Mouse (Mus musculus) heart, adult 18-20 months (tissue): Measurements from ENCODE around the gene ccdc198. TPM values are rescaled to one million over a fixed set of nuclear protein-coding genes. Genes with fewer than 3 reads are reported as not detected.
"Not testable (repeated sequence)": the region's sequence is repeated elsewhere in the genome, so short reads cannot be mapped to it uniquely, and the experiment has no call there.

Source experiments
- DNase-seq, 2 experiments: peaks; one replicate each; pipeline ENCODE4 v3.0.0; 2021 to 2022; ENCODE audit warnings: mixed read lengths in 1 of 2
- long read RNA-seq, 2 experiments: library from polyadenylated mRNA; stranded (forward); transcript quantifications; one replicate each; pipeline ENCODE4 v2.0.0; 2021
- total RNA-seq, 2 experiments: library from RNA; stranded (reverse); gene quantifications; 2 replicates each; pipeline ENCODE4 v1.2.3; 2021

The ccdc198 gene
- not detected for total RNA-seq
- long read RNA-seq, experiment 1, result 0 reads
- long read RNA-seq, experiment 2, result 0 reads

DNA sequence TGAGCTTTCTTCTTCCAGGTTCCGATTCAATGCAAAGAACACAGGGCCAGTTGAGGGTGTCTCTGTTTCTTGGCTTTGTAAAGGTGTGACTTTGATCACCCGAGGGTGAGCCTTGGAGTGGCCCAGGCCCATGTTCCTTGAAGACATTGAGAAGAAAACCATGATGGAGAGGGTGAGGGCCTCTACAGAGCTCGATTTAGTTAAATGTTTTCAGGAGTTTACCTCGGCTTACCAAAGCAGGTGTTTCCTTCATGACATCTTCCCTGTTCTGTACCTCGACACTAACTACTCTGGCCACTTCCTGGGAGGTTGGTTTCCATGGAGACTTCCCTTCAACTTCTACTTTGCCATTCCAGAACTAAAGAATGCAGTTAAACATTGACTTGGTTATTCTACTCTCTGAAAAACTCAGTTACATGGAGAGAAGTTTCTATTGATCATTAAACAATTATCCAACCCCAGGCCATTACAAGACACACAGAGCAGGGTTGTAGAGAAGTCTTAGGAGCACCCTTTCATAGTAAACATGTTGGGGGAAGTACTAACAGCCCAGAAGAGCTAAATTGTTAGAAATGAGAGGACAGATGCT lies at the start of gene ccdc198:
TSS of gene ccdc198 (minus strand) at position 349 of the 589 bp plus-strand sequence.
- DNase-seq, result no peak

DNA sequence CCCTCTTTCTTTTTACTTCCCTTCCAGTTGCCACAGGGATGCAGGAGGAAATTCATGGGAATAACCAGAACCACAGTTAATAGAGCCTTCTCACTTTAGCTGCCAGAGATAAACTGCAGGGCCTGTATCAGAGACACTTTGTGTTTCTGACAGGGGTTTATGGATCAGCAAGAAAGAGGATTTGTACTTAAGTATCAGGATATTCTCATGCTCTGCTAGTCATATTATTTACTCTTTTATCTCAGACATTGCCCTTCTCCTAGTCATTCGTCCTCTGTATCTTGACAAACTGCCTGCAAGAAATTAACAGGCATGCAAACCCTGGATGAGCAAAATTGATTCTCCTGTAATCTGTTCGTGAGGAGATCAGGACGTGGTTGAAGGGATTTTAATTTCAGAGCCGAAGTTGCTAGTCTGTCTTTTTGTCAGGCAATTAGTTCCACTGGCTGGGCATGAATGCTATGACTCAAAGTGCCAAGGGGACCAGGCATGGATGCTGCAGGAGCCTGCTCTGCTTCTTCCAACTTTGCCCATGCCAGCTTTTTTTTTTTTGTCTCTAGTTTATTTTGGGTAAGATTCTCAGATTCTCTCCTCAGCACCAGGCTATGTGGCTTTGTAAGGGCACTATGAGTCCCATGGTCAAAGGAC lies 48.7 kb upstream of the ccdc198 start:
- no peak for DNase-seq

DNA sequence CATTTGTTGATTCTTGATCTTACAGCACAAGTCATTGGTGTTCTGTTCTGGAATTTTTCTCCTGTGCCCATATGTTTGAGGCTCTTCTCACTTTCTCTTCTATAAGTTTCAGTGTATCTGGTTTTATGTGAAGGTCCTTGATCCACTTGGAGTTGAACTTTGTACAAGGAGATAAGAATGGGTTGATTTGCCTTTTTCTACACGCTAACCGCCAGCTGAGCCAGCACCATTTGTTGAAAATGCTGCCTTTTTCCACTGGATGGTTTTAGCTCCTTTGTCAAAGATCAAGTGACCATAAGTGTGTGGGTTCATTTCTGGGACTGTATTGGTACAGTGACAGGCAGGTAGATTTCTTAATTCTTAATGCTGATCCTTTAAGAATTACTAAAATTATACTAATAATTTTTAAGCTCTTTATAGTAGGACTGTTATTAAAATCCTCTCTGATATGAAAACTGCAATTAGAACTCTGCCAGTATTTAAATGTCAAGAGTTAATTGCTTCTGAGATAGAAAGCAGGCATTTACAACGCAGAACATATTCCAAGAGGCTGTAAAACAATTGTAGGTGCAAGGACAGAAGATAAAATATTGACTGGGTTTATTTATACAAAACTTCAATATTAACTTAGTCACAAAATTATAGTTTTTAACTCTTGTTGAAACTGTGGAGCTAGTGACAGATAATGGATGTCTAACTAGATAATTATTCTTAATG lies 44.9 kb upstream of the ccdc198 start:
- DNase-seq, result no peak

DNA sequence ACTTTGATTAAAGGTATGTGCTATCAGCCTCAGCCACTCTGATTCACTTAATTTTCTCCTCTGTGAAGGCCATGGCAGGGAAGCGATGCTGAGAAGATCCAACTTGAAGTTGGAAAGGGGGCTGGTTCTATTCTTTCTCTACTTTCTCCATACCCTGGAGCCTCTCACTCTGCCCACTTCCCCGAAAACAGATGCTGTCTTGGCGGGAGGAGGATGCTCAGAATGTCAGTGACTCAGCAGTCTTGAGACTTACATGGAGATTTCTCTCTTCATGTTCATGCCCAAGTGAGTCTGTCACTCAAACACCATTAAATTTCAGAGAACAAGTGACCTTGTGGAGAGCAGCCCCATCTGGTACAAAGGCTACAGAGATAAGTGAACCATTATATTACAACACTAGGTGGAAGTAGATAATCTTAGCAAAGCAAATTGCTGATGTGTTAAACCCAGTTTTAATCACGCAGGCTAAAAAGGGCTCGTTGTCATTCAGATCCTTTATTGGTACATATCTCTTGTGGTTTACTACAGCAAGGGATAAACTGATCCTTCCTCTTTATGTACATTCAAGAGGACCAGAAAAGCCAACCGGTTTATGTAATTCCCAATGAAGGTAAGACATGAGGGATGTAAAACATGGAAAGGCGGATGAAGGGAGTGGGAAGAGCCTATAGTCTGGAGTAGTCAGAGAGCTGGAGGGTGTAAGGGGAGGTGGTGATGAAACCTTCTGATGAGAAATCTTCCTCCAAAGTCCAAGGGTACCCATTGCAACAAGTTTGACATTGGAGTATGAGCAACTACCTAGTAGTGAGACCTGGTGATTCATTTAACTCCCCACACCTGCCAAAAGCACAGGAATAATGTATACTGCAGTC lies 38.7 kb upstream of the ccdc198 start:
- DNase-seq, result no peak

DNA sequence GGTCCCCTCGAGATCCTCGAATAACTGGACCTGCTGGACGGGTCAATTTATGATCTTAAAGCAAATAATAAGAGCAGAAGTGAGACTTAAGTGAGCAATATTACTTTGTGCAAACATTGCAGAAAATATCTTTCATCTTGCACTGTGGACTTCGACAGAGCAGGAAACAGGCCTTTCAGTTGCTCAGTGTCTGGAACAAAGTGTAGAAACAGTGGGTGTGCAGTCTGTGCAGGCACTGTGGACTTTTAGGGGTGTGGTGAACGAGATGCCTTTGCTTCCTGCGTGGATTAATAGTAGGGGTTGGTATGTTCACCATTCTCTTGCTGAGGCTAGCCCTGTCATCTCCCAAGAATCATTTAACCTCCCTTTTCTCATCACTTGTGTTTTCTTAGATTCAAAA lies 33.6 kb upstream of the ccdc198 start:
- DNase-seq, result no peak

DNA sequence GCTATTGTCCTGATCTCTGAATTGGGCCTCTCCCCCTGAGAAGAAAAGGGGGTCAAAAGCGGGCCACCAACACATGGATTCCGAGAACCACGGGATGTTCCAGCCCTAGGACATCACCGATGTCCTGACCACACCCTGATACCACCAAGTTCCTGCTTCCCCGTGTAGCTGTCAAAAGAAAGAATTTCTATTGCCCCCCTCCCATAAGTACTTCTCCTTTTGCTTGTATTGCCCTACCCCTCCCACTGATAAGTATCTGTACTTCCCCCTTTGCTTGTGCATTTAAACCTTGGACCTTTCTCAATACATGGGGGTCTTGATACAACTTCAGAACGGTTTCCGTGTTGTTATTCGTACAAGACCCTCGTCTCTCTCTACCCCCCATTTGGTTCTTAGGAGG lies 33.2 kb upstream of the ccdc198 start:
- DNase-seq, result not testable (repeated sequence)

DNA sequence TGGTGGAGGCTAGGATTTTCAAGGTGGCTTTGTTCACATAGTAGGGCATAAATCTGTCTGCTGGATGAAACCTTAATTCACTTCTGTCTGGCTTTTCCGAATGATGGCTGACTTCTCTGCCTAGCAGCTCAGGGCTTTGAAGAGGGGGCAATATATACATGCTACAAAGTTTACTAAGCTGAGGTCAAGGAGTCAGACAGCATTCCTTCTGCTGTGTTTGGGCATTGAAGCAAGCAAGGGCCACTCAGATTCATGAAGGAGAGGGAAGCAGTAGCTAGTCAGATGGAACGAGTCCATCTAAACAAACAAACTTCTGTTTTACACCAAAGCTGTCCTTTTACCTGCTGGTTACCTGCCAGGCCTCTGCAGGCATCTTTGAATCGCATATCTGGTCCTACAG lies 32.4 kb upstream of the ccdc198 start:
- no peak for DNase-seq

DNA sequence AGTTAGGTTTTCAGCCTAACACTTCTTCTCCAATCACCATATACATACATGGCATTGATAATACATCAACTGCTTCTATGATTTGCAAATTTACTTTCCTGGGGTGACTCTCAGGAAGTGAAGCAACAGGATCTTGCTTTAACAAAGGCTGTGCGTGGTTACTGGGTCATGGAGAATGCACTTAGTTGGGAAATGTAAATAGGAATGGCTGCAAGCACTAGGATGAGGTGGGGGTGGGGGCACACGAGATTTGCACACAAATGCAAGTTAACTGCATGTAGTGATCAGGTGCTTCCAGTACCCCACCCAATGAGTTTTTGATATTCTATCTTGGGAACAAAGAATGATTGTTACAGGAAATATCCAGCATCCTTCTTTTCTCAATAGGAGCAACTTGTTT lies 30.1 kb upstream of the ccdc198 start:
- DNase-seq, result no peak

DNA sequence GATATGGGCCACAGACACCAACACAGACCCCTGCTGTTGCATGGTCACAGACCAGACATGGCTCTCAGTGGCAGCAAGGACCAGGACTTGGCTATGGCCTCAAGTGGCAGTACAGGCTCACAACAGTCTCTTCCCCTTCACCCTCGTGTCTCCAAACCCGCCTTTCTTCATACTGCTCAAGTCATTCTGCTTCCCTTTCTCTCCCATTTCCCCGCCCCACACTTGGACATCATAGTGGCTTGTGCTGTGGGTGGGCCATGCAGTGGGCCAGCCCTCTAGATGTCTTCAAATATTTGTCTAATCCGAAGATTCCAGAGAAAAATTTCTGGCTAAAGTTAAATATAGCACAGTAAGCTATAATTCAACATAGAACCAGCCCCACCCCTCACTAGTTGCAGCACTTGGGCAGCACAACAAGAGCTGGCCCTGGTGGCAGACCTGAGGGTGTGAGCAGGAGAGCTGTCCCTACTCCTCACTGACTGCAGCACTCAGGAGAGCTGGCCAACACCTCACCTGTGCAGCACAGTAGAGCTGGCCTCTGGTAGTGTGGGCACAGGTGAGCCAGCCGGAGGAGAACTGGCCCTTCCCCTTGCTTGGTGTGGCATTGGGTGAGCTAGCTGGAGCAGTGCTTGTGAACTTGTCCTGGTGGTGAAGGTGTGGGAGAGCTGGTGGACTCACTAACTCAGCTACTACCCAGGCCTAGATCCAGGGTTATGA lies 20.2 kb upstream of the ccdc198 start:
- no peak for DNase-seq

DNA sequence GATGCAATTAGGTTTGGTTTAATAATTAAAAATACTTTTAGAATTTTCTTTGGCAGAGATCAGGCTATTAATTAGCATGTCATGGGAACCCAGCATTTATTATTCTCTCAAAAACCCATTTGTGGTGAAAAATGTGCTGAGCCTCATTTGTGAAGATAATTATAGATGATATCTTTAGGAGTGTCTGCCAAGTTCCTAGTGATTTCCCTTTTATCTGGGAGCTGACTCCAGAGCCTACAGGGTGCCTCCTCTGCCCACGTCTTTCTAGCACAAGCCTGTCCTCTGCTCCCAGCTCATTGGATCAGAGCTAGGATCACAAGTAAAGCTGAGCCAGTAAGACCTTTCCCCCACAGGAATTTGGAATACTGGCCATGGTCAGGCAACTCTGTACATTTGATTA lies 3.8 kb downstream of the ccdc198 start:
- no peak for DNase-seq

DNA sequence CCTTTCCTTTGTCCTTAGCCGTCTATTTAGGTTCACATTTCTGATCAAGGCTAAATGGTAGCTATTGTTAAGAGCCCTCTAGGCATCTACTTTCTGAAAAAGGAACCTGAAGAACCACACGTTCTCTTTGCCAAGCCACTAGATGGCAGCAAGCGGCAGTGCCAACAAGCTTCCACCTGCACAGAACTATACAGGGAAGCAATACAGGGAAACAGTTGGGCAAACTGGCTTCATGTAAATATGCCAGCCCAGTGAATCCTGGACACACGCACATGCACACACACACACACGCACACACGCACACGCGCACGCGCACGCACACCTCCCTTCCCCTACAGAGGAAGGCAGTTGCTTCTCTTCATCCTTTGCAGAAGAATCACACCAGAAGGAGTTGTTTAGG lies 7.1 kb downstream of the ccdc198 start:
- DNase-seq, result peak; percentile 42 to 63

DNA sequence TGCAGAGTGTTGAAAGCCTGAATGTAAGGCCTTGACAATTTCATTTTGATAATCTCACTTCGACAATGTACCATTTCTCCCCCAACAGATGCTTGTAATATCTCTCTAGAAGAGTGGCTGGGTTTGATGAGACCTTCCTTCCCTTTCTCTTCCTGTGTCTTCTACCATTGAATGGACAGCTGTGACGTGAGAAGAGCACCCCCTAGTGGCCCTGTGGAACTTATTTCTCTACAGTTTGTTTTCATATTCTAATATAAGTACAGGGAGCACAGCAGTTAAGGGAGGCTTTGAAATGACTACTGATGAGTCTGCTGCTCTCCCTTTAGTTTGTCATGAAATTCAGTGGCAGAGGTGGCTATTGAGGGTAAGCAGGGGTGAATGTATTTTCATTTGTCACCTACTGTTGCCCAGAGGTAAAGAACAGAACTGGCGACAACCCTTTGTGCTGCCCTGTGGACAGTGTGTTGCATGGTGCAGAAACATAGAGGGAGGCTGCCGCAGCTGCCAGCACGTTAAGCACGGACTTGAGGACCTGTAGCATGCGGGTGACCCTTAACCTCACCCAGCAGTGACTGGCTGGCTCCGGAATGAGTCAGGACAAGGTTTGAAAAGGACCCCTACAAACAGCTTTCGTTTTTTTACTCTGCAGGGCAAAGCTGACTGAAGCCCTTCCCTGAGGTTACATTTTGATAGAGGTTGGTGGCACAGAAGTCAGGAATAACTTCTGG lies 10.3 kb downstream of the ccdc198 start:
- peak; percentile 21 to 43 for DNase-seq

DNA sequence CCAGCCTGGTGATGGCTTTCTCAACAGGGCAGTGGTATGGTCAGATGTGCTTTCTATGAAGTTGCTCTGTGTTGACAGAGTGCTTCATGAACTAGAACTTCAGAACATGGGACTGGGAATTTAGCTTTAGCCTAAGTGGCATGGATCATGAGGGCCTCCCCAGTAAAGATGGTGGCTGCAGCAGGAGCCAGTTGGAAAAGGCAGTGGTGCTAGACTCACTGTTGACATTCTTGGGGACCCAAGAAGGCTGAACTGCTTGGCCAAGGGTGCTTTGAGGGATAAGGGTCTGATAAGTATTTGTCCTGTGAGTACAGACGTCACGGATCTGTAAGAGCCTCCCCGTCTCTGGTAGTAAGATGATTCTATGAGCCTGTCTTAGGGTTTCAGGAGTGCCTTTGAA lies 13.4 kb downstream of the ccdc198 start:
- DNase-seq, result no peak

DNA sequence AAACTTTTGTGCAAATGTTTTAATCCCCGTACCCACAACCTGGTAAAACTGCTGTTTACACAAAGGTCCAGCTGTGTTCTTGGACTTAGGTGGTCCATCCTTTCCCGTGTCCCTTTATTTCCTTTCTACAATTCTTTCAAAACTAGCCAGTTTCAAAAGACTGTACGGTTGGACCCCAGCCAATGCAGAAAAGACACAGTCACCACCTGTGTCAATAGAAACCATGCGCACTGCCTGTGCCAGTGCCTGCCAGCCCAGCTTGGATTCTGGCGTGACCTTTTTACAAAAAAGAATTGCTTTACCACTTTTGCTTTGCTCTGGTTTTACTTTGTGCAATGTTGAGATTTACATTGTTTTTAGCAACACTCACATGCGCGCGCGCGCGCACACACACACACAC lies 18.3 kb downstream of the ccdc198 start:
- no peak for DNase-seq

DNA sequence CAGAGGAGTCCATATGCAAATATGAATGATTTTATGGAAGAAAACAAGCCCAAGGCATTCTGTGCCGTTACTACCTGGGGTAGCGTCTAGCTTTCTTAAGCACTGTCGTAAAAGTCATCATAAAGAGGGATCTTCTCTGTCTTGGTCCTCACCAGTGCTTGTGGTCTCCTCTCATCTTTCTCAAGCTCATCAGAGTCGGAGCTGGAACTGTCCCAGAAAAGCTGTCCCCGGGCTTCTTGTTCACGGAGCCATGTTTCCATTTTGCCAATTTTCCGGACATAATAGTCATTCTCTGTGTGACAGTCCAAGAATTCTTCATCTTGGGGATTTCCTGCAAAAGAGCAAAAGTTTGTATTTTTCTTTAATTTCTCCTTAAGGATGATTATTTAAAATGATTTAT lies 18.8 kb downstream of the ccdc198 start:
- DNase-seq, result no peak

DNA sequence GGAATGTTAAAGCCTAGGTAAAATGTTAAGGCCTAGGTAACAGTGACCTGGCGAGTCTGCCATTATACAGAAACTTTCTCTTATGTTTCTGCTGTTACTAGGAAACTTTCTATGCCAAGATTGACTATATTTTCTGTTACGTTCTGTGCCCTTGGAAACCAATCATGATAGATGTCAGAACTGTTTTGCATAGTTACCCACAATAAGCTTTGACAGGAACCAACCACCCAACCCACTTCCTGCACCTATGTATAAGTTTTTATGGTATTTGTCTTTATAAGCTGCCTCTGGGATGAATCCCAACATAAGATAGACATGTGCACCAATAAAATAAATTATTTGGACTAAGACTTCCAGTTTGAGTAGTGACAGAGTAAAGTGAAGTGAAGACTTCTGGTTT lies 23.5 kb downstream of the ccdc198 start:
- no peak for DNase-seq

DNA sequence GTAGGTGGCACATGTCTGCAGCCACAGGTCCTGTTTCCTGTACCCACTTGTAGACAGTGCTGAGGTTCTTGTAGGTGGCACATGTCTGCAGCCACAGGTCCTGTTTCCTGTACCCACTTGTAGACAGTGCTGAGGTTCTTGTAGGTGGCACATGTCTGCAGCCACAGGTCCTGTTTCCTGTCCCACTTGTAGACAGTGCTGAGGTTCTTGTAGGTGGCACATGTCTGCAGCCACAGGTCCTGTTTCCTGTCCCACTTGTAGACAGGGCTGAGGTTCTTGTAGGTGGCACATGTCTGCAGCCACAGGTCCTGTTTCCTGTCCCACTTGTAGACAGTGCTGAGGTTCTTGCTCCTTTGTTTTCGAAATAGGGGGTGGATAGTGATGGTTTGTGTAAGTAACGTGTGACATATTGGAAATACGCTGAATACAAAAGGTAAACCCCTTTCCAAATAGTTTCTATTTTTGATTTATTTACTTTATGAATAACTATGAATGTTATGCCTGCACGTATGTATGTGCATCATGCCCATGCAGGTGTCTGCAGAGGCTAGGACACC lies 25.7 kb downstream of the ccdc198 start:
- not testable (repeated sequence) for DNase-seq

DNA sequence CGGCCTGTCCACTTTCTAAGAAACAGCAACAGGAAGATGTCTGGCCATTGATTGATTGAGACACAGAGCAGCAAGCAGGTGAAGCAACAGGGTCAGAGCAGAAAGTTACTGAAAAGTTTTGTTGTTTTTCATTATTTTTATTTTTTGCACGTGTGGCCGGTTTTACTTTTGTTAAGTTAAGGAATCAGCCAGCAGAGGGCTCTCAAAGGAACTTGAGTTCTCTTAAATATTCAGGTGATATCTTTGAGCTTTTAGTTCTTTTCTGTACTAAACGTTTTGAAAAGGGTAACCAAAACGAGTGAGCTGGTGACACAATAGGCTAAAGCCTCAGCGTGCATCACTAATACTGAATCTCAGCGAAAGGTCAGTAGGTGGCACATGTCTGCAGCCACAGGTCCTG lies 26.6 kb downstream of the ccdc198 start:
- no peak for DNase-seq

DNA sequence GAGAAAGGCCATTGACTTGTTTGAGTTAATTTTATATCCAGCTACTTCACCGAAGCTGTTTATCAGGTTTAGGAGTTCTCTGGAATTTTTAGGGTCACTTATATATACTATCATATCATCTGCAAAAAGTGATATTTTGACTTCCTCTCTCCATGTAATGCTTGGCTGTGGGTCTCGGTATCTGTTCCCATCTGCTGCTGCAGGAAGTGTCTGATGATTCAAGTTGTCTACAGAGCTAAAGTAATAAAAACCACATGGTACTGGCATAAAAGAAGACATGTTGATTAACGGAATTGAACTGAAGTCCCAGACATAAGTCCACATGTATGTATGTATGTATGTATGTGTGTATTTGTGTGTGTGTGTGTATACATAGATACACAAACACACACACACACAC lies 35.1 kb downstream of the ccdc198 start:
- not testable (repeated sequence) for DNase-seq

DNA sequence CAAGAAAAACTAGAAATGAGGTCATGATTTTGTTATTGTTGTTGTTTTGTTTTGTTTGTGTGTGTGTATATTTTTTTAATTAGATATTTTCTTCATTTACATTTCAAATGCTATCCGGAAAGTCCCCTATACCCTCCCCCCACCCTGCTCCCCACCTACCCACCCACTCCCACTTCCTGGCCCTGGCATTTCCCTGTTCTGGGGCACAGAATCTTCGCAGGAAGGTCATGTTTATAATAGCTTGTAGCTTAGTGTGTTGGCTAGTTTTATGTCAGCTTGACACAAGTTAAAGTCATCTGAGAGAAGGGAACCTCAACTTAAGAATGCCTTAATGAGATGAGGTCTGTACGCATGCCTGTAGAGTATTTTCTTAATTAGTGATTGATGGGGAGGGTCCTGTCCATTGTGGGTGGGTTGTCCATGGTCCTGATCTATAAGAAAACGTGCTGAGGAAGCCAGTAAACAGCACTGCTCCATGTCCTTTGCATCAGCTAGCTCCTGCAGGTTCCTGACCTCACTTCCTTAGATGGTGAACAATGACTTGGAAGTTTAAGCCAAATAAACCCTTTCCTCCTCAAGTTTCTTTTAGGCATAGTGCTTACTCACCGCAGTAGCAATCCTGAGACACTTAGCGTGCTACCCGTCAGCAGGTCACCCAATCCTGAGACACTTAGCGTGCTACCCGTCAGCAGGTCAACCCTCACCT lies 44.0 kb downstream of the ccdc198 start:
- DNase-seq, result no peak
